Mouse (Mus musculus) MEL-GATA-1-ER (cell line): Measurements from ENCODE around the gene Itgae.

Source experiments
- DNase-seq: peaks from one replicate; pipeline ENCODE4 v3.0.0-alpha.2; 2012; ENCODE audit warnings: low read depth; ENCODE audit errors: extremely low read depth

Gene Itgae

DNA sequence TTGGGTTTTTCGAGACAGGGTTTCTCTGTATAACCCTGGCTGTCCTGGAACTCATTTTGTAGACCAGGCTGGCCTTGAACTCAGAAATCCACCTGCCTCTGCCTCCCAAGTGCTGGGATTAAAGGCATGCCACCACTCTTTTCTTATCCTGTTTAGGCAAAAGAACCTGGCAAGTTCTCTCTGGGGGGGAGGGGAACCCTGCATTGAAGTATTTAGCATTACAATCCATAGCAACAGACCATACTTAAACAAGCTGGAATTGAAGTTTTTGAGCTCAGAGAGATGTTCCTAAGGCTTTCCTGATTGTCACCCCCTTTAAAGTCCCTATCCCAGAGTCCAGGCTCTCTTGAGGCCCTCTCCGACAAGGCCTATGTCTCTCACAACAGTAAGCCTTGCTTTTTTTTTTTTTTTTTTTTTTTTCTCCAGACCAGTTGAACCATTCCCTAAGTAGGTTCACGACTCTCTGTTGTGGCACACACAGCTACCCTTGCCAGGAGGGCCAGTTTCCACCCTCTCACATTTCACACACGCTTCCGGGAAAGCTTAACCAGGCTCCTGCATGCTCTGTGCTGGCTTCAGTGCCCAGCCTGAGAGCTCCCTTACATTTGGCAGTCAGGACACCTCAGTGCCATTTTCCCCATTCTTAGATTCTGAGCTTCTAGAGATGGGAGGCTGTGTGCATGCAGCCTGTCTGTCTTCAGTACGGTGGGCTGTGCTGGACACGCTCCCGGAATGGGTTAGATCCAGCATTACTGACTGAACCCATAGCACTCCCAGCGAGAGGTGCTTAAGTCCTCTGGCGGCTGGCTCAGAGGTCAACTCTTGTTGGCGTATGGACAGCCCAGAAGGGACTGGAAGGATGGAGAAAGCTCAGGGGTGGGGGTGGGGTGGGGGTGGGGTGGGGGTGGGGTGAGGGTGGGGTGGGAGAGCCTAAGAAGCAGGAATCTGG, 55.9 kb downstream of the Itgae start:
- no peak for DNase-seq

- no peak for DNase-seq
Observed at GRCm38 (mm10) chr11:73146975-73147365, 56.6 kb downstream of the Itgae start.

DNA sequence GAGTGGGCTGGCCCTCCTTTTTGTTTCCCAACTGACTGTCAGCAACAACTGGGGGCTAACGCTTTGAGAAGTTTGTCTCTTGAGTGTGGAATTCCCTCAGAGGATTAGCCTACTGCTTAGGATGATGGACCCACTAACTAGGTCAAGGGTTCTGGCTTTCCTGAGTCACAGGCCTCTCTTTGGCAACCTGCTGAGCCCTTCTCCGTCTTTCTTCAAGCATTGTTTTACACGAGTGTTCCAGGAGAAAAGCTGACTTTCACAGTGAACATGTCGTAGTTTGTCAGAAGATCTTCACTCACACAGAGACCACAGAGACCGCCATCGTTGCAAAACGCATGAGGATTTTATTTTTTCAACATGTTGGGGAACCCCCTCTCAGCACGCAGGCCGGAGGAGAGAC, 57.8 kb downstream of the Itgae start:
- DNase-seq: no peak

DNA sequence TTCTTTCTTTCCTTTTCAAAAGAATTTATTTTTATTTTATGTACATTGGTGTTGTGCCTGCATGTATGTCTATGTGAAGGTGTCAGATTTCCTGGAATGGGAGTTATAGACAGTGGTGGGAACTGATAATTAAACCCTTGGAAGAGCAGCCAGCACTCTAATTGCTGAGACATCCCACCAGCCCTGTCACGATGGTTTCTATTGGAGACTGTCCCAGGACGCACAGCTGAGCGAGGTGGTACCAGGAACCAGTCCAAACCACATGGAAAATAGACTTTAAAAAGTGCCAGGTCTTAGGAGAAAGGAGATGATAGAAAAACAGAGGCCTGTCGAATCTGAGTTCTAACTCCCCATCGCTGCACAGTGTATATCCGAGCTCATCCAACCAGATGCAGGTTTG, 64.7 kb downstream of the Itgae start:
- no peak for DNase-seq

DNA sequence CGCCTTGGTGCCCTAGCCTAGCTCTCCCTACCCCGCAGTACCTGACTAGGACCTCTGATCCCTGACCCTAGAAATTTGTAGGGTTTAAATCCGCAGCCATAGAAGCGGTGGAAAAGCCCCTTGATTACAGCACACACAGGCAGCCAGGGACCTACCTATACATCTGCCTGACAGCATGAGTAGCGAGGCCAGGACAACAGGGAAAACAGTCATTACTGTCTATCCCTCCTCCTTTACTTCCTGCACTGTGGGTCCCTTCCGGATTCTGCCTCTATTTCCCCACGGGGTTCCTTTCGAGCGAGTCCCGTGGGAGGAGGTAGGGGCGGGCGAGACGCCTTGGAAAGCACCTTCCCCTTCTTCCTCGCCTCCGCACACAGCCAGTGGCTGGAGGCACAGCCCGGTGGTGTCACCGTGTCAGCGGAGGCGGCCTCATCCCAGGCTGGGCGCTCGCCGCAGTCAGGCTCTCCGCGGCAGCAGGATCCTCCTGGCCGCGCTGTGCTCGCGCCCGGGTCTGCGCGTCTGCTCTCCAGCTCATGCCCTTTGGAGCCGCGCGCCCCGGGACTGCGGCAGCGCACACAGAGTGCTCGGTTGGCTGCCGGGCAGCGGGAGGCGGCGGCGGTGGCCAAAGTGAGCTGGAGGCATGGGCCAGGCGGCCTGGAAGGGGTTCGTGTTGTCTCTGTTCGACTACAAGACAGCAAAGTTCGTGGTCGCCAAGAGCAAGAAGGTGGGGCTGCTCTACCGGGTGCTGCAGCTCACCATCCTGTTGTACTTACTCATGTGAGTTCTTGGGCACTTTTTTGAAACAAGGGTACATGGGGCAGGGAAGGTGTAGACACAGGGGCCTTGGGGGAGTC, 69.8 kb downstream of the Itgae start, which contains the start of gene P2rx5:
P2rx5 (plus strand) TSS at position 465 of the 854 bp plus-strand sequence.
- no peak for DNase-seq

DNA sequence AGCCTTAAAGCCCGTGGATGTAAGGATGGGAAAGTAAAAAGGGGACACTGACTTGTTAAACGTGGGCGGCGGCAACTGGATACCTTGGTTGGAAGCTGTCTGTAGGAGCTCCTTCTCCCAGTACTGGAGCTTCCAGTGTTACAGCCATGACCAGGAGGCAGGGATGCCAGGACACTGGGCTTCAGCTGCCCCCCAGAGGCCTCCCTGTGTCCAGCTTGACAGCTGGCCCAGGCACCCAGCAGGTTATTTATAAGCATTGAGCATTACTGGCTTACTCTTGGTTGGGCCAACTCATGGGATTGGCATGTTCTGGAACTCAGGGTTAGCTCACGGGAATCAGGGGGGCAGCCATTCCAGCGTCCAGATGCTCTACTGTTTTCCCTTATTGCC, 70.4 kb downstream of the Itgae start:
- DNase-seq: no peak

- DNase-seq: no peak
Observed at GRCm38 (mm10) chr11:73161616-73162015, 71.2 kb downstream of the Itgae start.

DNA sequence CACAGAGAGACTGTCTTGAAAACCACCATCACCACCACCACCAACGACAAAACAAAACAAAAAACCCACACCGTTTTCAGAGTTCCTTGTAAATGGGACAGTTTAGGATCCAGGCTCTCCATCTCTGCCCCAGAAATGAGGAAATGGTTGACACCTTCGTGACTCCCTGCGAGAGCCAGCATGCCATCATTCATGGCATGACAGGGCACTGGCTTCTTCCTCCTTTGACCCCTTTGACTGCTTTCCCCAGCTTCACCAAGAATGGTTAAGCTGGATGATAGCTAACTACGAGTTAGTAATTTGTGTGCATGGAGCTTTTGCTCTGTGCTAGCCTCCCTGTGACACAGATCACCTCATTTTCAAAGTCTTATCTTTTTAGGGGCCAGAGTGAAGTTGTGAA, 71.9 kb downstream of the Itgae start:
- DNase-seq: no peak

DNA sequence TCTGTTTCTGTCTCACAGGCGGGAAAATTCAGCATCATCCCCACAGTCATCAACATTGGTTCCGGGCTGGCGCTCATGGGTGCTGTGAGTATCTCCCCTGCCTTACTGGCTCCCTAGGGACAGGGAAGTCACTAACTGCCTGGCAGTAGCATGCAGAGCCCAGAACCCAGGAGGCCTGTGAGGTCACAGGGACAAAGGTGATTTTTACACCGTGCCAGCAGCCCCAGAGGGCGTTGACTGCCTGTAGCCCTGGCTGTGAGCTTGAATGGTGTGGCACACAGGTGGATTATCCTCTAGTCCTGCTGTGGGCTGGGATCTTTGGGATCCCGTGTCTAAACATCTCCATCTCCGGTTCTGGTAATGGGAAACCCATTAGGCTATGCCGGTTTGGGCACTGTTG, 77.7 kb downstream of the Itgae start:
- DNase-seq: no peak

GRCm38 (mm10) chr11:73168576-73168975, 78.2 kb downstream of the Itgae start:
- DNase-seq: no peak

- peak; percentile 43 for DNase-seq
Observed at GRCm38 (mm10) chr11:73169231-73169630, 78.8 kb downstream of the Itgae start.

- DNase-seq: no peak
Observed at GRCm38 (mm10) chr11:73172186-73172585, 81.8 kb downstream of the Itgae start.

- no peak for DNase-seq
Observed at GRCm38 (mm10) chr11:73175612-73176011, 85.2 kb downstream of the Itgae start.

DNA sequence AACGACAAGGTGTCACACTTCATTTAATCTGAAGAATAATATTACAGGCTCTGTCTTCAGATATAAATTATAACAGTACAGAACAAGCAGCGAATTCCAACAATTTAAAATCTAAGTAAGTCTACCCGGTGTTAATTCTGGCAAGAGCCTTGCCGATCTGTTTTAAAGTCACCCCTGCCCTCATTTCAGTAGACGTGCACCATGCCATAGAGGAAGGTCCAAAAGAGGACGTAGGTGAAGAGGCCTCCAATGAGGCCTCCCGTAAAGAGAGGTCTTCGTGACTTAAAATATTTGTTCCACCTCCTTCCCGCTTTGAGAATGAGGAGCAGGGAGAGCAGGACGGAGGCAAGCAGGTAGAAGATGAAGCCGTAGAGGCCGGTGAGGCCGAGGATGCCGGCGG, 85.8 kb downstream of the Itgae start:
- DNase-seq: peak; percentile 32

DNA sequence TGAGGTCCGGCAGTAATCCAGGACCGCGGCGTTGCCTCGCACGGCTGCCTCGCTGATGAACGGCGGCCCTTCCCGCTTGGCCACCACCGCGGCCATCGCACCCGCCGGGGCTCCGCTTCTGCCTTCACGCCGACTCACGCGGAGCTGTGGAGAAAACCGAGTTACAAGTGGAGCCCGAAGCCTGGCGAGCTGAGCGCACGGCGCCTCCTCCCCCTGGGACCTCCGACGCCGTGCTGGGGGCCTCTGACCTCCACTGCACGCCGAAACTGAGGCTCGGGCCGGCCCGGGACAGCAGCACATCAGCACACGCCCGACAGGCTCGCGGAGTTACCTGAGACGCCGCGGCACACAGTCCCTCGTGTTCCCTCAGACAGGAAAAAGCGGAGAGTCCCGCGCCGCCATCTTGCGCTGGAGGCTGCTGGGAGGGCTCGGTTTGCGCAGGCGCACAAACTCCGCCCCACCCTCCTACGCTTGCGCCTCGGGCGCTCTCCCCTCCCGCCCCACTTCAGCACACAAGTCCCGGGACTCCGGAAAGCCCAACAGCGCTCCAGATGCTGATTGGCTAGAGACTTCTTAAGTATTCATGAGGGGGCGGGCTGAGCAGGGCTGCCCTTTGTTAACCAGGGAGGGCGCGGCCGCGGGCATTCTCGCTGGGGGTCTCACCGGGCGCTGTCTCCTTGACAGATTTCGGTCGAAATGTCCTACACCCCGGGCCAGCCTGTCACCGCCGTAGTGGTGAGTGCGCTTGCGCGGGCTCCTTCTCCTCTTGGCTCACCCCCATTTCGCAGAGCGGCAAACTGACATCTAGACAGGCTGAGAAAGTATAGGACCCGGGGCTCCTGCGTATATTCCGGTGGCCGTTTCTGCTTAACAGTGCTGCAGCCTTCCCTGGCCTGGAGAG, 86.5 kb downstream of the Itgae start, which contains the start of the genes Emc6 and Tax1bp3:
Emc6 (minus strand) TSS at position 430 of the 901 bp plus-strand sequence.
Tax1bp3 (plus strand) TSS at position 476 of the 901 bp plus-strand sequence.
- DNase-seq: peak; percentile 94

DNA sequence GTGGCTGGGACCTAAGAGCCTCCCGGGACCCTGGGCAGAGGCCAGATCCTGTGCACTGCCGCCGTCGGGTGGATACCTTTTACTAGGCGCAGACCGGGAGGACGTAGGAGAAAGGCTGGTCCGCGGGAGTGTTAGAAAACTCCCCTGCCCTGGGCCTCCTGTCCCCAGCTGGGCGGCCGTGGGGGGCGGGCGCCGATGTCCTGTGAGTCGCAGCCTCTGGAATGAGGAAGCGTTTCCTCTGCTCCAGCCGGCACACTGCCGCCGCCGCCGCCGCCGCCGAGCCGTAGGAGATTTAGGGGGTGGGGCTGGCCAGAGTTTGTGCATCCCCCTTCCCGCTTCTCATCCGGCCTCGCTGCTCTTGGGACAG, 87.1 kb downstream of the Itgae start:
- no peak for DNase-seq

DNA sequence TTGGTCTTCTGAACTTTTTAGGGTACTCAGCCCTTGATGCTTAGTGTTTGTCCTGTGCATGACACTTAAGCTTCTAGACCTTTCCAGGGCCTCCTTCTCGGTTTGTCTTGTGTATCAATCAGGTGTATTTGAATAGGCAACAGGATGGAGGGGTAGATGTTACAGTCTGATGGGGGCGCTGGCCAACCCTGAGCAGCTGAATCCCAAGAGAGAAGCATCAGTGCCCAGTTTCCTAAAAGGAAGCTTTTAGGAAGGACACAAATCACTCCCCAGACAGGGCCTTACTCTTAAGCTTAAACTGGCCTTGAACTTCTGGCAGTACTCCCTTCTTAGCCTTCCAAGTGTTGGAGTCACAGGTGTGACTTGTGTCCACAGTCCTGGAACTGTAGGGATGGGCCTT, 87.5 kb downstream of the Itgae start:
- no peak for DNase-seq

DNA sequence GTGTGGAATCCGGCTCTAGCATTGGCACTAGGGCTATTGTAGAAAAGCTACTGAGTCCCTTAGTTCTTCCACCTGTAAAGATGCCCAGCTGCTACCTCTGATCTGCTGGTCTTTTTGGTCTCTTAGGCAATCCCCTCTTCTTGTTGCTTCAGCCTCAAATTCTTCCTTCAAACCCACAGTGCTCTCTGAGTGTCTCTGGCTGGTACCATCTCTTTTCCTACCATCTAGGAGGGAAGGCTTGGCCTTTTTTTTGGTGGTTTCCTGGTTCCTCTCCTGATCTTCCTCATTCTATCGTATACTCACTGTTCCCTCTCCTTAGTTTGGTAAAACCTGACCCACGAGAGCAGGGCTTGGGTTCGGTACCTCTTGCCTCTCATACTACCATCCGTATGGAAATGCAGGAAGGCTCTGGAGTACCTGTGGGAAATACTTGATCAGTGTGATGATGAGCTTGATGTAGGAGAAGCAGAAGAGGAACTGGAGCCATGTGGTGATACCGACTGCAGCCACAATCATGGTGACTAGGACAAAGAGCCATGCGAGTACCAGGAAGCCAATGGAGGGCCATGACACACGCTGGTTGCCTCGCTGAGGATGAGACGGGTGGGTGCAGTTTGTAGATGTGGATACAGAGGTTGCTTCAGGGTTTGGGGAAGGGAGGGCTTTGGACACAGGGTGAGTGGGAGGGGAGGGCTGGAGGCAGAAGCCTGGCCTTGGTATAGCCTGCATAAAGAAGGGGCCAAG, 95.7 kb downstream of the Itgae start:
- DNase-seq: no peak

GRCm38 (mm10) chr11:73187231-73187630, 96.8 kb downstream of the Itgae start:
- DNase-seq: no peak

- no peak for DNase-seq
Observed at GRCm38 (mm10) chr11:73193047-73193446, 102.7 kb downstream of the Itgae start.
